Mouse (Mus musculus) embryonic facial prominence, embryonic 10.5 days (tissue): ENCODE measurements around the gene Mat2a. TPM values are rescaled to one million over a fixed set of nuclear protein-coding genes. Genes with fewer than 3 reads are reported as not detected.
A peak's percentile ranks its signal among the peaks of the same experiment; 100 is the strongest.
"Not testable (repeated sequence)": the region's sequence is repeated elsewhere in the genome, so short reads cannot be mapped to it uniquely, and the experiment has no call there.

Experiments used
- DNase-seq: peaks from one replicate; pipeline ENCODE4 v3.0.0-alpha.2; 2017; ENCODE audit warnings: low spot score
- H3K27ac ChIP-seq: fragments of 300-500 bp; sonication (generic); replicated peaks from 2 replicates; pipeline ENCODE4 v1.5.1; 2016; ENCODE audit warnings: mild to moderate bottlenecking
- H3K27me3 ChIP-seq: fragments of 300-500 bp; sonication (generic); replicated peaks from 2 replicates; pipeline ENCODE4 v1.6.1; 2016; ENCODE audit warnings: low read depth, mild to moderate bottlenecking; ENCODE audit not compliant: poor library complexity, severe bottlenecking
- H3K36me3 ChIP-seq: fragments of 300-500 bp; sonication (generic); replicated peaks from 2 replicates; pipeline ENCODE4 v1.6.1; 2016; ENCODE audit warnings: mild to moderate bottlenecking, moderate library complexity
- H3K4me1 ChIP-seq: fragments of 300-500 bp; sonication (generic); 2 replicates; pipeline ENCODE4 v1.6.1; 2016
- H3K4me3 ChIP-seq: fragments of 300-500 bp; sonication (generic); 2 replicates; pipeline ENCODE4 v1.5.1; 2016; ENCODE audit warnings: mild to moderate bottlenecking, moderate library complexity
- H3K9me3 ChIP-seq: fragments of 300-500 bp; sonication (generic); 2 replicates; pipeline ENCODE4 v1.6.1; 2016; ENCODE audit warnings: mild to moderate bottlenecking
- WGBS: fragments of 180-500 bp; shearing (Covaris S2); methylation state at CpG from one replicate; pipeline ENCODE4 v1.1.7; 2016; 5-methylcytosine and 5-hydroxymethylcytosine counted together
- polyA plus RNA-seq: library from polyadenylated mRNA; unstranded; fragments of >200 nt; fragmentation: Nextera tagmentation; extraction: Ambion mirVana; gene quantifications from 2 replicates; pipeline ENCODE4 v1.2.1, GENCODE M21; 2016

The Mat2a gene
- polyA plus RNA-seq, 1 experiment from 2014 or later: 473 TPM

DNA sequence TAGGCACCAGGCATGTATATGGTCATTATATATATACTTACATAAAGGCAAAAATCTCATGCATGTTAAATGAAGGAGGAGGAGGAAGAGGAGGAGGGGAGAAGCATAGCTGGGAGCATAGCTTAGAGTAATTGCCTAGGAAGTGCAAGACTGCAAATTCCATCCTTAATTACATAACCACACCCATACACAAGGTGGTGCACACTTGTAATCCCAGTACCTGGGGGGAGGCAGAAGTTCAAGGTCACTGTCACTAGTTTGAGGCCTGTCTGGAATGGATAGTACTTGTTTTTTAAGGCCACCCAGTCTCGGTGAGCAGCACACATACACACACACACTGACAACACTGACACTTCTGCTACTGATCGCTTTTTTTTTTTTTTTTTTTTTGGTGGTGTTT is 13.0 kb upstream of the Mat2a start:
- Histone ChIP-seq H3K4me1 (peaks cover 16% of the 10 kb centered on the region), H3K27me3 (no peaks in the 10 kb centered on the region), H3K27ac (no peak overlapping the region), H3K36me3 (no peaks in the 10 kb centered on the region), H3K4me3 (no peak overlapping the region), H3K9me3 (no peaks in the 10 kb centered on the region)
- no peak for DNase-seq
- 79% methylated on average over 2 of the region's 2 CpGs for WGBS

GRCm38 (mm10) chr6:72451778-72452177 is 12.4 kb upstream of the Mat2a start:
- not testable (repeated sequence) for H3K36me3 ChIP-seq, H3K27ac ChIP-seq, DNase-seq, H3K27me3 ChIP-seq, H3K9me3 ChIP-seq, H3K4me3 ChIP-seq
- H3K4me1 ChIP-seq: peaks cover 16% of the 10 kb centered on the region
- WGBS: 62% methylated on average over 2 of the region's 2 CpGs

DNA sequence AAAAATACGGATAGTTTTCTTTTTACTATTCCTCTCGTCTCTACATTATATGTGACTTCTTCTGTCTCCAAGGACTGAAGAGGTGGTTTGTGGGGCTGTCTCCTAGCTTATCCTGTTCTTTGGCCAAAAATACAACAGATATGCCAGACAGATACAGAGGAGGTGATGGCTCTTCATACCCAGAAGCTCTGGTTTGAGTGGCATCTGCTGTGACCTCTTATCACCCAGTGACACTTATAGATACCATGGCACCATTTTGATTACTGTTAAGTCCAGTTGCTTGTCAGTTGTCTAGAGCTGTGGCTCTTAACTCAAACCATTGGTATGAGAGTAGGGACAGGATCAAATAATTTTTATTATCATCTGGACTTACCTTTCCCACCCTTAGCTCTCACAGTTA is 8.1 kb upstream of the Mat2a start:
- DNase-seq: no peak
- no peak overlapping the region for H3K4me3 ChIP-seq
- H3K36me3 ChIP-seq: no peaks in the 10 kb centered on the region
- peaks cover 4% of the 10 kb centered on the region; the same call in 1 of the 2 replicates for H3K4me1 ChIP-seq
- no peaks in the 10 kb centered on the region for H3K9me3 ChIP-seq
- no peak overlapping the region for H3K27ac ChIP-seq
- H3K27me3 ChIP-seq: no peaks in the 10 kb centered on the region; the same call in 1 of the 2 replicates
- 89% methylated on average over 2 of the region's 2 CpGs for WGBS

DNA sequence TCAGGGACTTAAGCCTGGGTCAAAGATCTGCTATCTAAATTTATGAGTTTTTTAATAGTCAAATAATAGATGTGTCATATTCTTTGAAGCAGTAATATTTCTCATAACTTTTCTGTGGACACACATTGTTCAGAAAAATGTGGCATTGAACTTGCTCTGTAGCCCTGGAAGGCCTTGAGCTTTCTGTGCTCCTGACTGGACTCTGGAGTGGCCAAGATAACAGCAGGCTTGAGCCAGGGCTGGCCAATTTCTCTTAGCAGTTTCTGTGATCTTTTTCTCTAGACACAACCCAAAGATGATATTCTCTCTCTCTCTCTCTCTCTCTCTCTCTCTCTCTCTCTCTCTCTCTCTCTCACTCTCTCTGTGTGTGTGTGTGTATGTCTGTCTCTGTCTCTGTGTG is 5.7 kb upstream of the Mat2a start:
- no peak overlapping the region for H3K27ac ChIP-seq
- no peaks in the 10 kb centered on the region for H3K36me3 ChIP-seq
- H3K4me1 ChIP-seq: peaks cover 10% of the 10 kb centered on the region
- no peak for DNase-seq
- no peaks in the 10 kb centered on the region for H3K9me3 ChIP-seq
- no peaks in the 10 kb centered on the region; the same call in 1 of the 2 replicates for H3K27me3 ChIP-seq
- no peak overlapping the region for H3K4me3 ChIP-seq

GRCm38 (mm10) chr6:72442921-72443604 is 3.7 kb upstream of the Mat2a start:
- Histone ChIP-seq H3K36me3 (peaks cover 1% of the 10 kb centered on the region), H3K4me3 (no peak overlapping the region), H3K4me1 (peaks cover 15% of the 10 kb centered on the region), H3K27ac (no peak overlapping the region), H3K9me3 (no peaks in the 10 kb centered on the region), H3K27me3 (no peaks in the 10 kb centered on the region; the same call in 1 of the 2 replicates)
- no peak for DNase-seq
- 52% methylated on average over 1 of the region's 1 CpGs for WGBS

GRCm38 (mm10) chr6:72440186-72440990 is 1.0 kb upstream of the Mat2a start:
- peak overlapping the region; percentile 94 for H3K4me3 ChIP-seq
- H3K4me1 ChIP-seq: peaks cover 31% of the 10 kb centered on the region
- DNase-seq: peak; percentile 27
- H3K27me3 ChIP-seq: no peaks in the 10 kb centered on the region; the same call in 1 of the 2 replicates
- WGBS: 13% methylated on average over 17 of the region's 17 CpGs
- peaks cover 28% of the 10 kb centered on the region for H3K36me3 ChIP-seq
- H3K27ac ChIP-seq: peak overlapping the region; percentile 100
- no peaks in the 10 kb centered on the region for H3K9me3 ChIP-seq

GRCm38 (mm10) chr6:72438862-72439354 is 450 bp downstream of the Mat2a start:
- Histone ChIP-seq H3K4me3 (peak overlapping the region; percentile 94), H3K27ac (peak overlapping the region; percentile 100), H3K4me1 (peaks cover 31% of the 10 kb centered on the region), H3K9me3 (no peaks in the 10 kb centered on the region), H3K27me3 (no peaks in the 10 kb centered on the region), H3K36me3 (peaks cover 43% of the 10 kb centered on the region)
- peak; percentile 86 for DNase-seq
- WGBS: under 1% methylated on average over 57 of the region's 57 CpGs

DNA sequence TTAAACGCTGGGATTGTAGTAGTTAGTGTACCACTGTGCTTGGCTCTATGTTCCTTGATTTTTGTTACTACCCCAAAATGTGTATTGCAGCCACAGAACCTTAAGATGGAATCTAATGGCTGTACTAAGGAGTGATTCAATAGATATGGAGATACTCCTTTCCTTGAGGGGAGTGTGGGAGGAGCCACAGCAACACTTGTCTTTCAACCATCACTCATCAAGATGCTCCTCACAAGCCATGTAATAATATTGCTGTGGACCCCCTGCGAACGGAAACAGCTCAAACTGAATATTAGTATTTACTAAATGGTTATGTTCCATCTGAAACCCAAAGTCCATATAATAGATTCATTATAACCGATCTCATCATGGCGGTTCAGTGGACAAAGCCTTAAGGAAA is 1.1 kb downstream of the Mat2a start:
- H3K27ac ChIP-seq: peak overlapping the region; percentile 100
- peaks cover 50% of the 10 kb centered on the region for H3K36me3 ChIP-seq
- no peaks in the 10 kb centered on the region for H3K9me3 ChIP-seq
- no peaks in the 10 kb centered on the region for H3K27me3 ChIP-seq
- H3K4me1 ChIP-seq: peaks cover 31% of the 10 kb centered on the region
- H3K4me3 ChIP-seq: peak overlapping the region; percentile 94
- WGBS: 4% methylated on average over 5 of the region's 5 CpGs
- no peak for DNase-seq

DNA sequence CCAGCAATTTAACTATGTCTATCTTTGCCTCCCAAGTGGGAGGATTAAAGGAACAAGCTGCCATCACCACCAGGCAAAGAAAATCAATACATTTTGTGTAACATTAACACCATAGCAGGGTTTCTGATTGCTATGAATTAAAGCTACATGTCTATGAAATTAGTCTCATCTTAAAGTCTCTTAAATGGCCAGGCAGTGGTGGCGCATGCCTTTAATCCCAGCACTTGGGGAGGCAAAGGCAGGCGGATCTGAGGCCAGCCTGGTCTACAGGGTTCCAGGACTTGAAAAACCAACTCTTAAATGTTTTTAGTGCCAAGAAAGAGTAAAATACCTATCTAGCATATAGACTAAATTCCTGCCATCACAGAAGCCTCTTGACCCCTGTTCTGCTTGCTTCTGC is 7.2 kb downstream of the Mat2a start:
- no peak overlapping the region for H3K27ac ChIP-seq
- 91% methylated on average over 2 of the region's 2 CpGs for WGBS
- H3K4me1 ChIP-seq: peaks cover 7% of the 10 kb centered on the region
- no peaks in the 10 kb centered on the region for H3K27me3 ChIP-seq
- no peak for DNase-seq
- no peaks in the 10 kb centered on the region for H3K9me3 ChIP-seq
- peaks cover 97% of the 10 kb centered on the region for H3K36me3 ChIP-seq
- no peak overlapping the region for H3K4me3 ChIP-seq

GRCm38 (mm10) chr6:72430989-72431921 is 8.1 kb downstream of the Mat2a start:
- no peaks in the 10 kb centered on the region for H3K4me1 ChIP-seq
- peaks cover 97% of the 10 kb centered on the region for H3K36me3 ChIP-seq
- no peak overlapping the region for H3K4me3 ChIP-seq
- no peaks in the 10 kb centered on the region for H3K9me3 ChIP-seq
- no peak overlapping the region for H3K27ac ChIP-seq
- no peaks in the 10 kb centered on the region for H3K27me3 ChIP-seq
- WGBS: 36% methylated on average over 5 of the region's 5 CpGs
- no peak for DNase-seq

- H3K9me3 ChIP-seq: no peaks in the 10 kb centered on the region
- H3K27ac ChIP-seq: no peak overlapping the region
- no peak overlapping the region for H3K4me3 ChIP-seq
- no peaks in the 10 kb centered on the region for H3K27me3 ChIP-seq
- no peak for DNase-seq
- H3K36me3 ChIP-seq: peaks cover 97% of the 10 kb centered on the region
- 91% methylated on average over 21 of the region's 21 CpGs for WGBS
- no peaks in the 10 kb centered on the region for H3K4me1 ChIP-seq
Observed at GRCm38 (mm10) chr6:72429061-72429842, 10.1 kb downstream of the Mat2a start.
